Mouse (Mus musculus) ovary, adult 2 months (tissue): ENCODE data around the gene Zmynd8. TPM values are rescaled to one million over a fixed set of nuclear protein-coding genes. Genes with fewer than 3 reads are reported as not detected.

Experiments used
- polyA plus RNA-seq: library from polyadenylated mRNA; depleted of rRNA; stranded (reverse); fragments of >200 nt; gene quantifications from 2 replicates; pipeline ENCODE4 v1.2.3, GENCODE M21; 2012; rRNA removed

Zmynd8 gene
- polyA plus RNA-seq: 27.3 and 30.4 TPM in 2 replicates

DNA sequence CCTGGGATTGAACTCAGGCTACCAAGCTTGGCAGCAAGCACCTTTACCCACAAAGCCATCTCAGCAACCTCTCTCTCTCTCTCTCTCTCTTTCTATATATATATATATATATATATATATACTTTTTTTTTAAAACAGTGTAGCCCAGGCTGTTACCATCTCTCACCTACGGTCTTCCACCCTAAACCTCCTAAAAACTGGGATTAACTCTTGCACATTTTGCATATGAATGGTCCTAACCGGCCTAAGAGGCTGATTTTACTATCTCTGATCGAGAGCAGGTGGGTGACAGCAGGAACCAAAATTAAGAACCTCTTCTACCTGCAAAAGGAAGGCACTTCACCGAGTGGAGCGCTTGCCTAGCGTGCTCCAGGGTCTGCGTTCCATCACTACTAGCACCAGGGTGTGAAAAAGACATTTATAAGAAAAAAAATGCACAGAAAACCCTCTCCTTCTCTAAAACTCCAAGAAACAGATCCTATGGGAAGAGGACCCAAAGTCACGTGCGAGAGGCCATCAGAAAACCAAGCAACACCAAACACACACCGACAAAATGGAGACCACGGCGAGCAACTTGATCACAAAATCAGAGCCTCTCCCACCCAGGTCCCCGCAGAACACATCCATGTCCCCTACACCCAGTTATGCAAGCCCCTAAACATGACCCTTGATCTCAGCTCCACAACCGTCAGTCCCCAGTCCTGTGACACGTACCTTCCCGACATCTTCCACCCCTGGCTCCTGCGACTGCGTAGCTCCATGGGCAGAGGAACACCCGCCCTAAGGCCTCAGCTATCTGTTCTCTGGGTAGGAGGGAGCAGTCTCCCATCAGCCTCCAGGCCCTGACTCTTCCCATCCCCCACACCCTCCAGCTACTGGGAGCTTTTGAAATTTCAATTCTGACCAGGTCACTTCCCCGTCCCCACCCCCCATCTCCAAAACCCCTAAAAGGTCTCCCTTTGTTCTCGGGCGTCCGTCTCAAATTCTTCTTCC, at the start of gene Zmynd8:
Zmynd8 (minus strand) TSS at position 815 of the 993 bp plus-strand sequence.

Other genes starting within 250 kb of the Zmynd8 start
- gene Ncoa3, start 93.6 kb upstream of the Zmynd8 start, polyA plus RNA-seq: 32.6 and 40.3 TPM in 2 replicates